Mouse (Mus musculus) forebrain, embryonic 10.5 days (tissue): Measurements from ENCODE around the gene Whrn. TPM values are rescaled to one million over a fixed set of nuclear protein-coding genes. Genes with fewer than 3 reads are reported as not detected.

Source experiments
- DNase-seq: peaks from one replicate; pipeline ENCODE4 v3.0.0-alpha.2; 2017; ENCODE audit warnings: low spot score; ENCODE audit errors: extremely low spot score
- H3K27ac ChIP-seq: fragments of 300-500 bp; sonication (generic); 2 replicates; pipeline ENCODE4 v1.5.1; 2016; ENCODE audit warnings: mild to moderate bottlenecking
- H3K27me3 ChIP-seq: fragments of 300-500 bp; sonication (generic); 2 replicates; pipeline ENCODE4 v1.6.1; 2016; ENCODE audit warnings: mild to moderate bottlenecking; ENCODE audit not compliant: poor library complexity, severe bottlenecking
- H3K36me3 ChIP-seq: fragments of 300-500 bp; sonication (generic); replicated peaks from 2 replicates; pipeline ENCODE4 v1.6.1; 2016; ENCODE audit warnings: mild to moderate bottlenecking, moderate library complexity
- H3K4me1 ChIP-seq: fragments of 300-500 bp; sonication (generic); 2 replicates; pipeline ENCODE4 v1.6.1; 2016
- H3K4me3 ChIP-seq: fragments of 300-500 bp; sonication (generic); 2 replicates; pipeline ENCODE4 v1.5.1; 2016; ENCODE audit warnings: mild to moderate bottlenecking, moderate library complexity
- H3K9me3 ChIP-seq: fragments of 300-500 bp; sonication (generic); 2 replicates; pipeline ENCODE4 v1.6.1; 2016; ENCODE audit warnings: mild to moderate bottlenecking, moderate library complexity
- WGBS: fragments of 180-500 bp; shearing (Covaris S2); methylation state at CpG from one replicate; pipeline ENCODE4 v1.1.7; 2016; 5-methylcytosine and 5-hydroxymethylcytosine counted together
- polyA plus RNA-seq: library from polyadenylated mRNA; unstranded; fragments of >200 nt; fragmentation: Nextera tagmentation; extraction: Ambion mirVana; gene quantifications from 2 replicates; pipeline ENCODE4 v1.2.1, GENCODE M21; 2016

Gene Whrn
- polyA plus RNA-seq, 1 experiment from 2014 or later, result 5.1 TPM

- H3K27me3 ChIP-seq, result no peaks in the 10 kb centered on the region
- H3K36me3 ChIP-seq, result peaks cover 88% of the 10 kb centered on the region
- H3K4me3 ChIP-seq, result no peak overlapping the region
Observed at GRCm38 (mm10) chr4:63375367-63375766, 120.4 kb downstream of the Whrn start.

GRCm38 (mm10) chr4:63374331-63374730 lies 121.5 kb downstream of the Whrn start:
- peaks cover 6% of the 10 kb centered on the region for H3K4me1 ChIP-seq
- no peak for DNase-seq
- H3K36me3 ChIP-seq, result peaks cover 85% of the 10 kb centered on the region
- 93% methylated on average over 12 of the region's 12 CpGs for WGBS
- H3K27me3 ChIP-seq, result no peaks in the 10 kb centered on the region
- no peaks in the 10 kb centered on the region for H3K9me3 ChIP-seq
- no peak overlapping the region for H3K4me3 ChIP-seq
- no peak overlapping the region for H3K27ac ChIP-seq

More at GRCm38 (mm10) chr4:63375367-63375766, 120.4 kb downstream of the Whrn start:
- Histone ChIP-seq H3K27ac (no peak overlapping the region), H3K9me3 (no peaks in the 10 kb centered on the region), H3K4me1 (peaks cover 6% of the 10 kb centered on the region)
- no peak for DNase-seq
- WGBS, result 82% methylated on average over 1 of the region's 1 CpGs

- DNase-seq, result no peak
- WGBS, result 95% methylated on average over 8 of the region's 8 CpGs
- Histone ChIP-seq H3K27me3 (no peaks in the 10 kb centered on the region), H3K9me3 (no peaks in the 10 kb centered on the region), H3K4me1 (peaks cover 6% of the 10 kb centered on the region; the same call in 1 of the 2 replicates), H3K36me3 (peaks cover 80% of the 10 kb centered on the region), H3K27ac (no peak overlapping the region), H3K4me3 (no peak overlapping the region)
Observed at GRCm38 (mm10) chr4:63373404-63373803, 122.4 kb downstream of the Whrn start.

- Histone ChIP-seq H3K9me3 (no peaks in the 10 kb centered on the region), H3K4me3 (no peak overlapping the region), H3K27ac (no peak overlapping the region), H3K36me3 (peaks cover 81% of the 10 kb centered on the region), H3K4me1 (peaks cover 6% of the 10 kb centered on the region; the same call in 1 of the 2 replicates), H3K27me3 (no peaks in the 10 kb centered on the region)
- WGBS, result 74% methylated on average over 3 of the region's 3 CpGs
- DNase-seq, result no peak
Observed at GRCm38 (mm10) chr4:63371890-63372289, 123.9 kb downstream of the Whrn start.

GRCm38 (mm10) chr4:63370897-63371296 lies 124.9 kb downstream of the Whrn start:
- Histone ChIP-seq H3K36me3 (peaks cover 71% of the 10 kb centered on the region), H3K4me1 (peaks cover 6% of the 10 kb centered on the region; the same call in 1 of the 2 replicates), H3K27me3 (no peaks in the 10 kb centered on the region), H3K9me3 (no peaks in the 10 kb centered on the region), H3K27ac (no peak overlapping the region), H3K4me3 (no peak overlapping the region)
- DNase-seq, result no peak
- WGBS, result 43% methylated on average over 7 of the region's 7 CpGs

DNA sequence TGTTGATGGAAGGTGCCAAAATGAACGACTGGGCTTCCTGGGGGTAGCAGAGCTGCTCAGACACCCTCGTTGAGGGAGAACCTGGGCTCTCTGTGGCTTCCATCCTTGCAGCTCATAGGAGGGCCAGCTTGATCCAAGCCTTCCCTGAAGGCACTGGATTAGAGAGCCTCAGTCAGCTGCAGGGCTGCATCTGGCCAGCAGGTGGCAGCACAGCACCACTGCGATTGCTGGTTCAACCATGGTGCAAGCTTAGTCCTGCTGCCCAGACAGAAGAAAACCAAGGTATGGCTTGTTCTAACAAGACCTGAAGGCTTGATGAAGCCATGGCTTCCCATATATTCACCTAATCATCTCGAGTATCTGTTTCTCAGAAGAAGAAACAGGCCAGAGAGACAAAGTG lies 127.2 kb downstream of the Whrn start:
- Histone ChIP-seq H3K27me3 (no peaks in the 10 kb centered on the region), H3K36me3 (peaks cover 50% of the 10 kb centered on the region)
- 17% methylated on average over 4 of the region's 4 CpGs for WGBS

More for the DNA sequence above, 127.2 kb downstream of the Whrn start:
- no peak overlapping the region for H3K27ac ChIP-seq
- no peak overlapping the region for H3K4me3 ChIP-seq
- DNase-seq, result peak; percentile 75
- H3K4me1 ChIP-seq, result peaks cover 6% of the 10 kb centered on the region; the same call in 1 of the 2 replicates
- no peaks in the 10 kb centered on the region for H3K9me3 ChIP-seq

Other genes starting within 250 kb of the Whrn start
- not detected in 2 replicates for gene Orm1, start 151.4 kb downstream of the Whrn start, polyA plus RNA-seq
- gene Orm3, start 139.8 kb downstream of the Whrn start, polyA plus RNA-seq, result not detected in 2 replicates
- gene Orm2, start 133.5 kb downstream of the Whrn start, polyA plus RNA-seq, result not detected in 2 replicates
- 10.2 and 13.1 TPM in 2 replicates for gene Akna, start 92.6 kb downstream of the Whrn start, polyA plus RNA-seq
- gene Atp6v1g1, start 48.8 kb upstream of the Whrn start, polyA plus RNA-seq, result 234 and 239 TPM in 2 replicates
- 9.1 and 9.5 TPM in 2 replicates for gene Tmem268, start 62.8 kb upstream of the Whrn start, polyA plus RNA-seq
- gene Gm11213, start 109.3 kb upstream of the Whrn start, polyA plus RNA-seq, result not detected in 2 replicates
- not detected in 2 replicates for gene Tex48, start 126.4 kb upstream of the Whrn start, polyA plus RNA-seq
- not detected in 2 replicates for gene Gm11214, start 167.4 kb upstream of the Whrn start, polyA plus RNA-seq
- not detected in 2 replicates for gene Tnfsf15, start 249.1 kb upstream of the Whrn start, polyA plus RNA-seq